Mouse (Mus musculus): Measurements from ENCODE around the gene Rai2.

DNA sequence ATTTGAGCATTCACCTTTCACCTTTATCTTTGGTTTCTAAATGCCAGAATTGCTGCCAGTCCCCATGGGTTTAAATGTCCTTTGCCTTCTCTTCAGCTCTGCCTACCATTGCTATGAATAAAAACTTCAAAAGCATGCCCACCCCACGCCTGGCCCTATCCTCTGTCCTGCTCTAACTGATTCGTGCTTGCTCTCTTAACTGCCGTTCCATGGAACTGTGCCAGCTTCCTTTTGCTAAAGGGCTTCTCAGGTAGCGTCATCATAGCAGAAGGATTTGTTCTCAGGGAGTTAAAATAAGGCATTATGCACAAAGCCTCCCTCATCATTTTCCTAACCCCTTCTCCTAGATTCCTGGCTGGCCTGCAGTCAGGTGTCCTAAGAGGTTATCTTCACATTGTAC, 11.6 kb downstream of the Rai2 start:
- TF ChIP-seq CTCF (IDR thresholded peaks at IDR 0.05) (no peak), POLR2A (IDR thresholded peaks at IDR 0.05; ENCODE audit: insufficient read depth, low read depth, low read length) (no peak), EP300 (IDR thresholded peaks at IDR 0.05; ENCODE audit: insufficient read depth, low read depth, low read length) (no peak)
